Mouse (Mus musculus): Measurements from ENCODE around the gene Prrc2a. TPM values are rescaled to one million over a fixed set of nuclear protein-coding genes. Genes with fewer than 3 reads are reported as not detected.

Prrc2a gene
- polyA plus RNA-seq, 1 experiment from 2014 or later, result 155 TPM

- peaks cover 16% of the 10 kb centered on the region for H3K4me1 ChIP-seq
- WGBS, result 71% methylated on average over 7 of the region's 7 CpGs
- H3K27ac ChIP-seq (replicated peaks), result no peak overlapping the region
- H3K27me3 ChIP-seq (replicated peaks), result peaks cover 44% of the 10 kb centered on the region
- H3K4me2 ChIP-seq, result no peak overlapping the region
- no peak overlapping the region for H3K4me3 ChIP-seq (replicated peaks)
- H3K36me3 ChIP-seq, result no peaks in the 10 kb centered on the region
- no peaks in the 10 kb centered on the region for H3K9me3 ChIP-seq (replicated peaks)
- no peak overlapping the region for H3K9ac ChIP-seq (replicated peaks)
- no peak for ATAC-seq (ENCODE audit: low FRiP score)
Measured at GRCm38 (mm10) chr17:35198029-35198428, 33.3 kb upstream of the Prrc2a start.

DNA sequence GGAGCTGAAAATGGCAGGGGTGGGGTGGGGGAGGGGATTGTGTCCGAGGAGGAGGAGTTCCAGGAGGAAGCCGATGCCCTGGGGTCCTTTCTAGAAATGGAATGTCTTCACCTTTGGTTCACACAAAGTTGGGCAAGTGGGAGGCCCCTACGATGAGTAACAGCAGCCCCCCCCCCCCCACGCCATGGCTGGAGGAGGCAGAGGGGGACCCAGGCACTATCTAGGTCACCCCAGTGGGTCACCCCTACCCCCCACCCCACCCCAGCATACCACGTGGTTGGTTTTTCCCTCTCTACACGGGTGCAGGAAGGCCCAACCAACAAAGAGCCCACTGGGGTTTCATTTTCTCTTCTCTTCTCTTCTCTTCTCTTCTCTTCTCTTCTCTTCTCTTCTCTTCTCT lies 32.4 kb upstream of the Prrc2a start:
- H3K4me3 ChIP-seq (replicated peaks), result no peak overlapping the region
- no peaks in the 10 kb centered on the region for H3K9me3 ChIP-seq (replicated peaks)
- H3K36me3 ChIP-seq, result no peaks in the 10 kb centered on the region
- no peak overlapping the region for H3K9ac ChIP-seq (replicated peaks)
- WGBS, result 47% methylated on average over 6 of the region's 6 CpGs
- H3K27ac ChIP-seq (replicated peaks), result no peak overlapping the region
- no peak overlapping the region for H3K4me2 ChIP-seq
- H3K27me3 ChIP-seq (replicated peaks), result peaks cover 44% of the 10 kb centered on the region
- ATAC-seq (ENCODE audit: low FRiP score), result no peak
- peaks cover 16% of the 10 kb centered on the region for H3K4me1 ChIP-seq

DNA sequence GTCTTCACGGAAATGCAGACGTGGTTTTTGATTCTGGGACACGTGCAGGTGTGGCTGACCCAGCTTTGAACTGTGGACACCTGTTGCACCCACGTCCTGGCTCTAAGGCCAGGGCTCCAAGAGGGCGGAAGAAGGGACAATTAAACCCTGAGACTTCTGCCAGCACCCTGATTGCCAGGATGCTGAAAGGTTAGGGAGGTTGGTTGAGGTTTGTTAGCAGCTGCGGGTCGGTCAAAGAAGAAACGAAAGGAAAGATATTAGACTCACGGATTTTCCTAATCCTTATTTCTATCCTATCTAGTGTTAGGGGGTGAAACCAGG lies 31.6 kb upstream of the Prrc2a start:
- 32% methylated on average over 9 of the region's 9 CpGs for WGBS
- Histone ChIP-seq H3K27ac (replicated peaks) (no peak overlapping the region), H3K36me3 (no peaks in the 10 kb centered on the region), H3K9me3 (replicated peaks) (no peaks in the 10 kb centered on the region), H3K4me2 (peak overlapping the region; percentile 68), H3K27me3 (replicated peaks) (peaks cover 38% of the 10 kb centered on the region), H3K9ac (replicated peaks) (no peak overlapping the region), H3K4me1 (peaks cover 16% of the 10 kb centered on the region), H3K4me3 (replicated peaks) (peak overlapping the region; percentile 41)
- ATAC-seq (ENCODE audit: low FRiP score), result no peak

DNA sequence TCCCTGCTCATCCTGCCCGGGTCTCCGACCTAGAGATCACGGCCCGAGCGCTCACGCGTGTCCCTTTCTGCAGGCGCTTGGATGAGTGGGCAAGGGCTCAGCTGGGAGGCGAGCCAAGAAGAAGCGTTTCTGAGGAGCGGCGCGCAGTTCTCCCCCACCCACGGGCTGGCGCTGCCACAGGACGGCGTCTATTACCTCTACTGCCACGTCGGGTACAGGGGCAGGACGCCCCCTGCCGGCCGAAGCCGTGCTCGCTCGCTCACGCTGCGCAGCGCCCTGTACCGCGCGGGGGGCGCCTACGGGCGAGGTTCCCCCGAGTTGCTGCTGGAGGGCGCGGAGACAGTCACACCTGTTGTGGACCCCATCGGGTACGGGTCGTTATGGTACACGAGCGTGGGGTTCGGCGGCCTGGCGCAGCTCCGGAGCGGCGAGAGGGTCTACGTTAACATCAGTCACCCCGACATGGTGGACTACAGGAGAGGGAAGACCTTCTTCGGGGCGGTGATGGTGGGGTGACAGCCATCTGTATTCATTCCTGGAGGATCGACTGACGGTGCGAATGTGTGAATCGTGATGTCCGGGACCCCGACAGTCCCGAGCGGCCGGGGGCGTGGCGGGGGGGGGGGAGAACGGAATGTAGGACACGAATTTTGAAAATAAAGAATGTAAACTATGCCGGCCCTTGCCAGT lies 31.1 kb upstream of the Prrc2a start:
- H3K27ac ChIP-seq (replicated peaks), result no peak overlapping the region
- H3K4me1 ChIP-seq, result peaks cover 16% of the 10 kb centered on the region
- peak; percentile 79; the same call in 1 of the 2 replicates for ATAC-seq (ENCODE audit: low FRiP score)
- H3K4me3 ChIP-seq (replicated peaks), result peak overlapping the region; percentile 41
- 0 out of 2 replicates have a peak overlapping the region, but pooled peaks have one; percentile 12 for H3K9ac ChIP-seq (replicated peaks)
- H3K9me3 ChIP-seq (replicated peaks), result no peaks in the 10 kb centered on the region
- H3K36me3 ChIP-seq, result no peaks in the 10 kb centered on the region
- peaks cover 38% of the 10 kb centered on the region for H3K27me3 ChIP-seq (replicated peaks)
- whole genome bisulfite sequencing, result under 1% methylated on average over 66 of the region's 66 CpGs
- H3K4me2 ChIP-seq, result peak overlapping the region; percentile 68

DNA sequence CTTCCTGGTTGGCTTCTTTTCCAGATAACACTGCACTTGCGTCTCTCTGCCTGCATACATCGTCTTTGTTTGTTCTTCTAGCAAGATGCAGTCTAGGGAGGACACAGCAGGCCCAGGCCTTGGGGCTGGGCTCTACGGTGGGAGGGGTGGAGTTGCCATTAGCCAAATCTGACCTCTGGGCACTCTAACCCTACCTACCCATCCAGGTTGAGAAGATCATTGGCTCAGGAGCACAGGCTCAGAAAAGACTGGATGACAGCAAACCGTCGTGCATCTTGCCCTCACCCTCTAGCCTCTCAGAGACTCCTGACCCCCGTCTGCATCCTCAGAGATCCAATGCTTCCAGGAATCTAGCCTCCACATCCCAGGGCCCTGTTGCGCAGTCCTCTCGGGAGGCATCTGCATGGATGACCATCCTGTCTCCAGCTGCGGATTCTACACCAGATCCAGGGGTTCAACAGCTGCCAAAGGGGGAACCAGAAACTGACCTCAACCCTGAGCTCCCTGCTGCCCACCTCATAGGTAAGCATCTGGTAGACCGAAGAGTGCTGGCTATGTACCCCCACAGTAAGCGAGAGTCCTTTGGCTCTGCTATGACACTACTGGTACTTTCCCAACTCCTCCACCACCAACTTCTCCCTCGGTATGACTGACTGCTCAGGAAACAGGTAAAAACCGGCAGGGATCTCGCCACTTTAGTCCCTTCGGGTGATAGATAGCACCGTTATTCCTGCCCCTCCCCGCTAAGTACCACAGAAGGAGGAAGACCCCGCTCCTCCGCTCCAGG lies 30.3 kb upstream of the Prrc2a start:
- Histone ChIP-seq H3K27ac (replicated peaks) (no peak overlapping the region), H3K36me3 (no peaks in the 10 kb centered on the region), H3K9me3 (replicated peaks) (no peaks in the 10 kb centered on the region), H3K27me3 (replicated peaks) (peaks cover 38% of the 10 kb centered on the region), H3K9ac (replicated peaks) (0 out of 2 replicates have a peak overlapping the region, but pooled peaks have one; percentile 12), H3K4me1 (peaks cover 16% of the 10 kb centered on the region), H3K4me3 (replicated peaks) (peak overlapping the region; percentile 41), H3K4me2 (peak overlapping the region; percentile 68)
- ATAC-seq (ENCODE audit: low FRiP score), result no peak
- WGBS, result 48% methylated on average over 19 of the region's 19 CpGs

DNA sequence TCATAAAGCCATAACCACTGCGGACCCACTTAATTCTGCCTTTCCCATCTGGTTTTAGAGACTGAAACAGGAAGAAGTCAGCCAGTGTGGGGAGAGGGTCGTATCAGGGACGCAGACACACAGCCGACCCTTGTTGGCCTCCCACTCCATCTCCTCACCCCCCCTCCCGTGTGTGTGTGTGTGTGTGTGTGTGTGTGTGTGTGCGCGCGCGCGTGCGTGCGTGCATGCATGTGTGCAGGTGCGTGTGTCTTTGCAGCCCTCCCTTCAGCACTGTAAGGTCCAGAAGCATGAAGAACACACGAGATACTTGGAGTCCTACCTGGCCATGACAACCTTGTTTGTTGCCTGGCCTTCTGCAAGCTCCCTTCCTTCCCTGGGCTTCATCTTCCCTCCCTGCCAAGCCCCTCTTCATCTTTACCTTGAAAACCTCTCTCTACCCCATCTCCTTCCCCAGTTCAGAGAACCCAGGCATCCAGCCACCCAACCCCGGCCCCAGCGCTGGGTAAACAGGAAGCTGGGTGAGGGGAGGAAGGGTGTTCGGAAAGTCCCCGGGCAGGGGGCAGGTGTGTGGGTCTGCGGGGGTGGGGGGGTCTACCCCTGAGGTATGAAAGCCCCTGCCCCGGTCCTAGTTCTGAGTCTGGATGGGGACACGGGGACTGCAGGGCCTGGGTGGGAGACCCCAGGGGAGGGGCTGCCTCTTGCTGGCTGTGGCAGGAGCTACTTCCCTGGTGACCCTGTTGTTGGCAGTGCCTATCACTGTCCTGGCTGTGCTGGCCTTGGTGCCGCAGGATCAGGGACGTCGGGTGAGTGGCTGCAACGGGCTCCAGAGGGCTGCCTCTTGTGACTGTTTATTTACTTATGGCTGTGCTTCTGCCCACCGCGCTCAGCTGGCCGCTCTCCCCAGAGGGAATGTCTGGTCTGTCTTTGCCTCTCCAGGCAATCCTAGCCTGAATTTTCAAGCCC lies 29.5 kb upstream of the Prrc2a start, which contains the start of gene Ltb:
Ltb (plus strand) TSS at position 559 of the 963 bp plus-strand sequence.
- H3K27me3 ChIP-seq (replicated peaks), result peaks cover 38% of the 10 kb centered on the region
- H3K4me2 ChIP-seq, result peak within 1 kb of the TSS; percentile 68
- 73% methylated on average over 27 of the region's 28 CpGs for WGBS
- H3K9me3 ChIP-seq (replicated peaks), result no peaks in the 10 kb centered on the region
- H3K27ac ChIP-seq (replicated peaks), result no peak within 1 kb of the TSS
- no peak within 1 kb of the TSS for H3K9ac ChIP-seq (replicated peaks)
- peaks cover 16% of the 10 kb centered on the region for H3K4me1 ChIP-seq
- no peak for ATAC-seq (ENCODE audit: low FRiP score)
- peak within 1 kb of the TSS; percentile 41; the same call in 1 of the 2 replicates for H3K4me3 ChIP-seq (replicated peaks)
- no peaks in the 10 kb centered on the region for H3K36me3 ChIP-seq

GRCm38 (mm10) chr17:35192924-35193323 lies 28.2 kb upstream of the Prrc2a start:
- H3K9ac ChIP-seq (replicated peaks), result no peak overlapping the region
- peaks cover 32% of the 10 kb centered on the region for H3K27me3 ChIP-seq (replicated peaks)
- no peak overlapping the region for H3K27ac ChIP-seq (replicated peaks)
- no peak overlapping the region for H3K4me3 ChIP-seq (replicated peaks)
- H3K4me1 ChIP-seq, result peaks cover 16% of the 10 kb centered on the region
- WGBS, result 84% methylated on average over 5 of the region's 5 CpGs
- no peak overlapping the region for H3K4me2 ChIP-seq
- H3K9me3 ChIP-seq (replicated peaks), result no peaks in the 10 kb centered on the region
- no peaks in the 10 kb centered on the region for H3K36me3 ChIP-seq
- ATAC-seq (ENCODE audit: low FRiP score), result no peak

DNA sequence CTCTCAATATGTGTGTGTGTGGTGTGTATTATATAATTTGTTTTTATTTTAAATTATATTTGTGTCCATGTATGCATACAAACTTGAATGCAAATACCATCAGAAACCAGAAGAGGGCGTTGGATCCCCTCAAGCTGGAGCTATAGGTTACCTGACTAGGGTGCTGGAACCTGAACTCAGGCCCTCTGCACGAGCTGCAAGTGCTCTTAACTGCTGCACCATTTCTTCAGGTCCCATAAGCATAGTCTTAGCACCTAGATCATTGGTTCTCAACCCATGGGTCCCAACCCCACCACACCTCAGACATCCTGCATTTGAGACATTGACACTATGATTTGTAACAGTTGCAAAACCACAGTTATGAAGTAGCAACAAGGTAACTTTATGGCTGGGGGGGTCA lies 27.0 kb upstream of the Prrc2a start:
- no peak for ATAC-seq (ENCODE audit: low FRiP score)
- 73% methylated on average over 2 of the region's 2 CpGs for WGBS
- H3K27me3 ChIP-seq (replicated peaks), result peaks cover 27% of the 10 kb centered on the region
- no peak overlapping the region for H3K4me2 ChIP-seq
- H3K4me3 ChIP-seq (replicated peaks), result no peak overlapping the region
- H3K9me3 ChIP-seq (replicated peaks), result no peaks in the 10 kb centered on the region
- no peaks in the 10 kb centered on the region for H3K36me3 ChIP-seq
- H3K9ac ChIP-seq (replicated peaks), result no peak overlapping the region
- peaks cover 17% of the 10 kb centered on the region for H3K4me1 ChIP-seq
- no peak overlapping the region for H3K27ac ChIP-seq (replicated peaks)

- peaks cover 10% of the 10 kb centered on the region for H3K27me3 ChIP-seq (replicated peaks)
- peaks cover 15% of the 10 kb centered on the region for H3K4me1 ChIP-seq
- 86% methylated on average over 4 of the region's 4 CpGs for WGBS
- no peak overlapping the region for H3K9ac ChIP-seq (replicated peaks)
- no peak for ATAC-seq (ENCODE audit: low FRiP score)
- H3K36me3 ChIP-seq, result no peaks in the 10 kb centered on the region
- no peak overlapping the region for H3K27ac ChIP-seq (replicated peaks)
- no peak overlapping the region for H3K4me3 ChIP-seq (replicated peaks)
- no peak overlapping the region for H3K4me2 ChIP-seq
- no peaks in the 10 kb centered on the region for H3K9me3 ChIP-seq (replicated peaks)
Measured at GRCm38 (mm10) chr17:35190096-35190495, 25.4 kb upstream of the Prrc2a start.

GRCm38 (mm10) chr17:35189186-35189585 lies 24.5 kb upstream of the Prrc2a start:
- 83% methylated on average over 1 of the region's 1 CpGs for WGBS
- no peak for ATAC-seq (ENCODE audit: low FRiP score)

GRCm38 (mm10) chr17:35187959-35188610 lies 23.4 kb upstream of the Prrc2a start, which contains the start of gene Lst1:
Gene Lst1, minus strand, starts transcription at chr17:35188439.
- no peak for ATAC-seq (ENCODE audit: low FRiP score)
- H3K36me3 ChIP-seq, result no peaks in the 10 kb centered on the region

More at GRCm38 (mm10) chr17:35189186-35189585, 24.5 kb upstream of the Prrc2a start:
- Histone ChIP-seq H3K4me2 (no peak overlapping the region), H3K27ac (replicated peaks) (no peak overlapping the region), H3K27me3 (replicated peaks) (peaks cover 1% of the 10 kb centered on the region), H3K9ac (replicated peaks) (no peak overlapping the region), H3K36me3 (no peaks in the 10 kb centered on the region), H3K4me3 (replicated peaks) (no peak overlapping the region), H3K9me3 (replicated peaks) (no peaks in the 10 kb centered on the region), H3K4me1 (peaks cover 12% of the 10 kb centered on the region)

More at GRCm38 (mm10) chr17:35187959-35188610, 23.4 kb upstream of the Prrc2a start, which contains the start of gene Lst1:
- Histone ChIP-seq H3K4me2 (no peak within 1 kb of the TSS), H3K4me3 (replicated peaks) (no peak within 1 kb of the TSS), H3K27ac (replicated peaks) (no peak within 1 kb of the TSS), H3K27me3 (replicated peaks) (no peaks in the 10 kb centered on the region), H3K4me1 (peaks cover 11% of the 10 kb centered on the region), H3K9me3 (replicated peaks) (no peaks in the 10 kb centered on the region), H3K9ac (replicated peaks) (no peak within 1 kb of the TSS)
- WGBS, result 77% methylated on average over 7 of the region's 7 CpGs

All from neural tube, embryonic 15.5 days (tissue).